Mouse (Mus musculus): ENCODE measurements around the gene Wasf1.

Wasf1 gene

GRCm38 (mm10) chr10:40985350-40985749 lies 102.1 kb downstream of the Wasf1 start:
- DNase-seq: no peak
